ENCODE assay signal across 8 mouse cellular contexts in the genomic region with DNA sequence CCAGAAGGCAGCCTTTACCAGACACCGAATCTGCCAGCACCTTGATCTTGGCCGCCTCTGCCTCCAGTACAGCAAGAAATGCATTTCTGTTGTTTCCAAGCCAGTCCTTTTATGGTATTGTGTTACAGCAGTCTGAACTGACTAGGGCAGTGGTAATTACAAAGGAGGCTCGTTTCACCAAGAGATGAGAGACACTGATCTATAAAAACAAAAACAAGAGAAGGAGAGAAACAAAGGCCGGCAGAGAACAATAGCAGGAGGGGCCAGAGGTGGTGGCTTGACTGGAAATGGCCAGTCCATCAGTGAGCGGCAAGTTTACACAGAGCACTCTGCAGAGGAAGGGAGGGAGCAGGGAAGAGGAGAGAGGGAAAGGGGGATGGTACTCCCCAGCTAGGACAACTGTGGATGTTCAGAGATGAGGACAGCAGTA. TPM values are rescaled to one million over a fixed set of nuclear protein-coding genes. Genes with fewer than 3 reads are reported as not detected.
A peak's percentile ranks its signal among the peaks of the same experiment; 100 is the strongest.
DNase-seq lines count a peak whose midpoint lies in the region; ATAC-seq and TF ChIP-seq lines count a peak whose summit lies in the region.

No protein-coding gene starts in this region.

- in situ Hi-C loops in ES-E14 (cut with MboI; ENCODE audit: low sequenced_read_pairs in 2 of 2, unreplicated experiment in 2 of 2): no loop called here

- DNase-seq in heart, adult 8-10 months (ENCODE audit: low spot score): no peak
- DNase-seq in ES-E14 (ENCODE audit: low read depth, low spot score): peak; percentile 65
- no peak for DNase-seq in forebrain, embryonic 14.5 days (ENCODE audit: low spot score)
- peak; percentile 83 for DNase-seq in midbrain, embryonic 11.5 days (ENCODE audit: low spot score, missing footprints)
- DNase-seq in cerebellum, adult 18-20 months: no peak
- no peak for DNase-seq in liver, embryonic 11.5 days (ENCODE audit: low spot score)
- DNase-seq in cerebellum, adult 9-10 months: no peak

- peak; percentile 70 for ATAC-seq in heart, embryonic 15.5 days (replicated peaks; ENCODE audit: insufficient number of reproducible peaks, insufficient read depth, low FRiP score, low read depth)
- ATAC-seq in forebrain, embryonic 14.5 days: peak; percentile 44; the same call in 1 of the 2 replicates
- peak; percentile 65 for ATAC-seq in midbrain, embryonic 11.5 days (ENCODE audit: low FRiP score)
- no peak for ATAC-seq in liver, embryonic 11.5 days (replicated peaks; ENCODE audit: low FRiP score)

- no peaks in the 10 kb centered on the region for H3K27me3 ChIP-seq in heart, embryonic 15.5 days
- no peaks in the 10 kb centered on the region for H3K27me3 ChIP-seq in forebrain, embryonic 14.5 days (replicated peaks; ENCODE audit: control insufficient read depth, insufficient read depth, low read length)
- no peaks in the 10 kb centered on the region for H3K27me3 ChIP-seq in midbrain, embryonic 11.5 days (ENCODE audit: control insufficient read depth, insufficient read depth, low read length)
- H3K27me3 ChIP-seq in liver, embryonic 11.5 days (replicated peaks; ENCODE audit: control insufficient read depth, insufficient read depth, low read length): no peaks in the 10 kb centered on the region

- peaks cover 69% of the 10 kb centered on the region for H3K36me3 ChIP-seq in heart, embryonic 15.5 days
- no peaks in the 10 kb centered on the region for H3K36me3 ChIP-seq in ES-E14 (ENCODE audit: control insufficient read depth, insufficient read depth, low read length, poor library complexity, severe bottlenecking)
- H3K36me3 ChIP-seq in forebrain, embryonic 14.5 days (ENCODE audit: control insufficient read depth, insufficient read depth, low read length): no peaks in the 10 kb centered on the region
- H3K36me3 ChIP-seq in midbrain, embryonic 11.5 days (ENCODE audit: control insufficient read depth, insufficient read depth, low read length): no peaks in the 10 kb centered on the region
- no peaks in the 10 kb centered on the region; the same call in 1 of the 2 replicates for H3K36me3 ChIP-seq in liver, embryonic 11.5 days (ENCODE audit: control insufficient read depth, insufficient read depth, low read length)

- peak overlapping the region; percentile 20 for H3K27ac ChIP-seq in heart, embryonic 15.5 days
- no peak overlapping the region for H3K27ac ChIP-seq in ES-E14 (ENCODE audit: insufficient read depth, low read depth, low read length, poor library complexity, severe bottlenecking)
- H3K27ac ChIP-seq in forebrain, embryonic 14.5 days (ENCODE audit: low read depth, low read length): 0 out of 2 replicates have a peak overlapping the region, but pooled peaks have one; percentile 23
- no peak overlapping the region for H3K27ac ChIP-seq in midbrain, embryonic 11.5 days (ENCODE audit: low read depth, low read length)
- H3K27ac ChIP-seq in liver, embryonic 11.5 days (ENCODE audit: low read depth, low read length): no peak overlapping the region

- H3K4me1 ChIP-seq in heart, embryonic 15.5 days (replicated peaks): peaks cover 16% of the 10 kb centered on the region
- peaks cover 7 to 8% of the 10 kb centered on the region in 2 experiments; a peak in 2 of 4 replicates for H3K4me1 ChIP-seq in ES-E14 (ENCODE audit: control insufficient read depth in 2 of 2, insufficient read depth in 2 of 2, low read length in 2 of 2, poor library complexity in 1 of 2)
- H3K4me1 ChIP-seq in forebrain, embryonic 14.5 days (ENCODE audit: control insufficient read depth, insufficient read depth, low read length): peaks cover 12% of the 10 kb centered on the region
- peaks cover 5% of the 10 kb centered on the region for H3K4me1 ChIP-seq in midbrain, embryonic 11.5 days (ENCODE audit: control insufficient read depth, insufficient read depth, low read length)
- no peaks in the 10 kb centered on the region for H3K4me1 ChIP-seq in liver, embryonic 11.5 days (replicated peaks; ENCODE audit: control insufficient read depth, insufficient read depth, low read length)

- no peaks in the 10 kb centered on the region for H3K9me3 ChIP-seq in heart, embryonic 15.5 days (replicated peaks)
- no peaks in the 10 kb centered on the region for H3K9me3 ChIP-seq in ES-E14 (ENCODE audit: control insufficient read depth, insufficient read depth, low read depth, low read length)
- no peaks in the 10 kb centered on the region for H3K9me3 ChIP-seq in forebrain, embryonic 14.5 days (replicated peaks; ENCODE audit: control insufficient read depth, low read length)
- H3K9me3 ChIP-seq in midbrain, embryonic 11.5 days (ENCODE audit: control insufficient read depth, low read length): no peaks in the 10 kb centered on the region
- H3K9me3 ChIP-seq in liver, embryonic 11.5 days (ENCODE audit: control insufficient read depth, low read length): no peaks in the 10 kb centered on the region

- no peak overlapping the region for H3K9ac ChIP-seq in heart, embryonic 15.5 days
- no peak overlapping the region for H3K9ac ChIP-seq in ES-E14 (ENCODE audit: insufficient read depth, low read depth, low read length, poor library complexity, severe bottlenecking)
- H3K9ac ChIP-seq in forebrain, embryonic 14.5 days (ENCODE audit: low read length): no peak overlapping the region; the same call in 1 of the 2 replicates
- H3K9ac ChIP-seq in midbrain, embryonic 11.5 days (ENCODE audit: low read length): peak overlapping the region; percentile 4; the same call in 1 of the 2 replicates
- no peak overlapping the region for H3K9ac ChIP-seq in liver, embryonic 11.5 days (ENCODE audit: low read depth, low read length)

- H3K4me2 ChIP-seq in heart, embryonic 15.5 days: no peak overlapping the region
- H3K4me2 ChIP-seq in forebrain, embryonic 14.5 days (ENCODE audit: low read length): no peak overlapping the region
- H3K4me2 ChIP-seq in midbrain, embryonic 11.5 days: no peak overlapping the region
- no peak overlapping the region for H3K4me2 ChIP-seq in liver, embryonic 11.5 days

- H3K4me3 ChIP-seq in heart, embryonic 15.5 days: no peak overlapping the region
- no peak overlapping the region for H3K4me3 ChIP-seq in ES-E14 (ENCODE audit: insufficient read depth in 1 of 2, low read depth in 1 of 2, low read length in 2 of 2, poor library complexity in 1 of 2, severe bottlenecking in 1 of 2)
- no peak overlapping the region for H3K4me3 ChIP-seq in forebrain, embryonic 14.5 days (ENCODE audit: low read depth, low read length)
- no peak overlapping the region for H3K4me3 ChIP-seq in midbrain, embryonic 11.5 days (ENCODE audit: low read depth, low read length)
- H3K4me3 ChIP-seq in liver, embryonic 11.5 days (ENCODE audit: low read depth, low read length): no peak overlapping the region

- 29% methylated on average over 5 of the region's 5 CpGs for WGBS in heart, embryonic 15.5 days
- WGBS in forebrain, embryonic 14.5 days: 4% methylated on average over 5 of the region's 5 CpGs
- 13% methylated on average over 5 of the region's 5 CpGs for WGBS in midbrain, embryonic 11.5 days
- 51% methylated on average over 5 of the region's 5 CpGs for WGBS in liver, embryonic 11.5 days

TF ChIP-seq in ES-E14, 5 proteins besides CTCF, POLR2A, EP300 and RAD21:
- no peak for TF ChIP-seq ZC3H11A (IDR thresholded peaks at IDR 0.05; ENCODE audit: borderline replicate concordance, low read depth, low read length)
- TF ChIP-seq HCFC1 (IDR thresholded peaks at IDR 0.05; ENCODE audit: borderline replicate concordance, insufficient read depth, low read length): no peak
- no peak for TF ChIP-seq MAFK (IDR thresholded peaks at IDR 0.05; ENCODE audit: insufficient read depth, low read depth, low read length)
- no peak for TF ChIP-seq CHD2 (IDR thresholded peaks at IDR 0.05; ENCODE audit: low read depth, low read length)
- TF ChIP-seq ZNF384 (IDR thresholded peaks at IDR 0.05; ENCODE audit: low read depth, low read length): no peak

RNA-seq across cellular contexts. Expression of gene Dgki, which starts 36.9 kb away (rescaled TPM):
- polyA plus RNA-seq in heart, embryonic 15.5 days (2015; fragmentation: Nextera tagmentation; extraction: Ambion mirVana): 0.48 and 0.51 TPM in 2 replicates
- 1 to 10 TPM in 1 of 4 experiments, under 1 TPM in 3; 0.11 to 1.3 (median 0.27) TPM for total RNA-seq in heart, adult 8-10 months (2022)
- 0.94 and 2.6 TPM in 2 replicates for total RNA-seq in ES-E14 (2012; rRNA removed)
- polyA plus RNA-seq in forebrain, embryonic 14.5 days (2014; fragmentation: Nextera tagmentation; extraction: Ambion mirVana): 3.8 and 7.5 TPM in 2 replicates
- 2.1 TPM in 2 replicates for polyA plus RNA-seq in midbrain, embryonic 11.5 days (2014; fragmentation: Nextera tagmentation; extraction: Ambion mirVana)
- 0.17 and 0.18 TPM in 2 replicates for polyA plus RNA-seq in liver, embryonic 11.5 days (2014; fragmentation: Nextera tagmentation; extraction: Ambion mirVana)

Comparison
In these comparisons a context has a peak if more than half of its experiments do, and no peak if none do; other contexts are left out.
1. H3K27ac ChIP-seq: peak in heart, embryonic 15.5 days (single experiment) and forebrain, embryonic 14.5 days (single experiment); none in ES-E14 (single experiment), midbrain, embryonic 11.5 days (single experiment) and liver, embryonic 11.5 days (single experiment).
2. DNase-seq: peak in ES-E14 (single experiment) and midbrain, embryonic 11.5 days (single experiment); none in heart, adult 8-10 months (single experiment), forebrain, embryonic 14.5 days (single experiment), cerebellum, adult 18-20 months (0 of 2), liver, embryonic 11.5 days (single experiment) and cerebellum, adult 9-10 months (single experiment).